Mouse (Mus musculus): ENCODE measurements around the gene Btg2. TPM values are rescaled to one million over a fixed set of nuclear protein-coding genes. Genes with fewer than 3 reads are reported as not detected.

Gene Btg2
- polyA plus RNA-seq, 1 experiment, result 481 TPM

DNA sequence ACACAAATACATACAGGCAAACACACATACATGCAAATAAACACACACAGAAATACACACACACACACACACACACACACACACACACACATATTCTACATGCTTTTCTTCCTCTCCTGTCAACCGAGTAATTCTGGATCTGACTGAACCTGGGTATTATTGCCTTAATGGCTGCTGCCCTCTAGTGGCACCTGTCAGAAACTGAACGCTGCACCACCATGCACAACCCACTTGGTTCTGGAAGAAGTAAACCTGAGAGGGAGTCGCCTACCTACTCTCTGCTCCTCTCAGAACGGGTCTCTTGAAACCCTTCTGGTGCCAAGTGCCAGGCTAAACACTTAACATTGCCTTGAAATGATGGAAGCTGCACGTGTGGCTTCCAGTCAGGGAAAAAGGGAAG lies 30.2 kb downstream of the Btg2 start:
- peak; percentile 68 for DNase-seq
- H3K4me3 ChIP-seq (ENCODE audit: control insufficient read depth, insufficient read depth, low read length), result no peak overlapping the region
- no peaks in the 10 kb centered on the region for H3K36me3 ChIP-seq (ENCODE audit: control insufficient read depth, insufficient read depth, low read length)
- 4% methylated on average over 5 of the region's 5 CpGs for WGBS
- TF ChIP-seq CTCF (IDR thresholded peaks at IDR 0.05; ENCODE audit: borderline replicate concordance, control insufficient read depth, extremely low read depth, insufficient read depth, low read length, poor library complexity), result no peak
- TF ChIP-seq POLR2A (IDR thresholded peaks at IDR 0.05; ENCODE audit: control insufficient read depth, extremely low read depth, insufficient read depth, low read length, poor library complexity), result no peak
- no peaks in the 10 kb centered on the region for H3K27me3 ChIP-seq (ENCODE audit: control insufficient read depth, insufficient read depth, low read length)
- H3K27ac ChIP-seq (ENCODE audit: control insufficient read depth, insufficient read depth, low read length), result no peak overlapping the region
- peaks cover 7% of the 10 kb centered on the region for H3K4me1 ChIP-seq (replicated peaks; ENCODE audit: control insufficient read depth, insufficient read depth, low read length)

DNA sequence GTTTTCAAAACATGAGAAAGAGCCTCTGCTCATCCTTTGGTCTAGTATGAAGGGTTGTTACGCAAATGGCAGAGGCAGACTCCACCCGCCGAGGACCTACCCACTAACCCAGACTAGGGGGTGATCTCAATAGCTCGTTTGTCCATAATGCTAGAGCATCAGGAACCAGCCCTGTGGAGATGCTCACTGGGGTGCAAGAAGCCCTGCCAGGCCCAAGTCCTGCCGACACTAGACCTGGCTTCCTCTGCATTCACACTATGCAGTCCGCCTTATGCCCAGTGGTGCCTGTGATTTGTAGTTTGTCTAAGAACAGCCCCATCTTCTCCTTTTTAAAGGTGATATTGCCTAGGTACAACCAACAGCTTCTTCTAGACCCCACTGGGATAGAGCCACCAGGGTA lies 31.5 kb downstream of the Btg2 start:
- 95% methylated on average over 6 of the region's 6 CpGs for WGBS
- TF ChIP-seq POLR2A (IDR thresholded peaks at IDR 0.05; ENCODE audit: control insufficient read depth, extremely low read depth, insufficient read depth, low read length, poor library complexity), result no peak
- no peak for TF ChIP-seq CTCF (IDR thresholded peaks at IDR 0.05; ENCODE audit: borderline replicate concordance, control insufficient read depth, extremely low read depth, insufficient read depth, low read length, poor library complexity)
- Histone ChIP-seq H3K36me3 (ENCODE audit: control insufficient read depth, insufficient read depth, low read length) (no peaks in the 10 kb centered on the region), H3K27ac (ENCODE audit: control insufficient read depth, insufficient read depth, low read length) (no peak overlapping the region), H3K27me3 (ENCODE audit: control insufficient read depth, insufficient read depth, low read length) (no peaks in the 10 kb centered on the region), H3K4me1 (replicated peaks; ENCODE audit: control insufficient read depth, insufficient read depth, low read length) (peaks cover 2% of the 10 kb centered on the region; the same call in 1 of the 2 replicates), H3K4me3 (ENCODE audit: control insufficient read depth, insufficient read depth, low read length) (no peak overlapping the region)
- no peak for DNase-seq

DNA sequence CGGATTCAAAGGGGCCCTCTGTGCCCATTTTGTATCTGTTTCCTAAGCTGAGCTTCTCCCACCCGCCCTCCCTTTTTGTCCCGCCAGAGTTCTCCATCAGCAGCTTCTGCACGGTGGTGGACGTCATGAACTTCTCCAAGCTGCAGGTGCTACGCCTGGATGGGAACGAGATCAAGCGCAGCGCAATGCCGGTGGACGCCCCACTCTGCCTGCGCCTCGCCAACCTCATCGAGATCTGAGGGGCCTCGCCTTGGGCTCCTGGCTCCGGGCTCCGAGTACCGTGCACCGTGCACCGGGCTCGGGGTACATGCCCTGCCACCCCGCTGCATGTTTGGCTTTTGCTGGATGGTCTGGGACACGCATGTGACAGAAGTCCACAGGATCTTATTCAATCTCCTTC lies 32.5 kb downstream of the Btg2 start:
- Histone ChIP-seq H3K4me1 (replicated peaks; ENCODE audit: control insufficient read depth, insufficient read depth, low read length) (peaks cover 2% of the 10 kb centered on the region; the same call in 1 of the 2 replicates), H3K27ac (ENCODE audit: control insufficient read depth, insufficient read depth, low read length) (no peak overlapping the region), H3K27me3 (ENCODE audit: control insufficient read depth, insufficient read depth, low read length) (no peaks in the 10 kb centered on the region), H3K4me3 (ENCODE audit: control insufficient read depth, insufficient read depth, low read length) (no peak overlapping the region), H3K36me3 (ENCODE audit: control insufficient read depth, insufficient read depth, low read length) (no peaks in the 10 kb centered on the region)
- TF ChIP-seq CTCF (IDR thresholded peaks at IDR 0.05; ENCODE audit: borderline replicate concordance, control insufficient read depth, extremely low read depth, insufficient read depth, low read length, poor library complexity) (no peak), POLR2A (IDR thresholded peaks at IDR 0.05; ENCODE audit: control insufficient read depth, extremely low read depth, insufficient read depth, low read length, poor library complexity) (no peak)
- DNase-seq, result no peak
- WGBS, result 36% methylated on average over 23 of the region's 23 CpGs

DNA sequence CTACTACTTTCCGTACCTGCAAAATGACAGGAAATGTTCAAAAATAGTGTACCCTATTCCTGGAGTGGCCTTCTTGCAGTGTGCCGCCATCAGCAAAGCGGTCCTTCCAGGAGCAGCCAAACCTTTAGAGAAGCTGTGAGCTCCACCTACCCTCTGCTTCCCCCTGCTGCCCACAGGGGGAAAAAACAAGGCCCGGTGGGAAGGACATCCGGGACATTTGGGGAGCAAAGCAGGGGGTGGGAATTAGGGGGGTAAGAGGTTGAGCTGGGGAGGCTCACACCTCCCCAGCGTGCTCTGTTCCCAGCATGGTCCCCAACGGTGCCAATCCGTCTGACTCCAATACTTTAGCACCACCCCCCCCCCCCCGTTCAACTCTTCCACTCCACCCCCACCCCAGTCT lies 32.9 kb downstream of the Btg2 start:
- DNase-seq, result peak; percentile 83
- H3K27ac ChIP-seq (ENCODE audit: control insufficient read depth, insufficient read depth, low read length), result no peak overlapping the region
- H3K4me1 ChIP-seq (replicated peaks; ENCODE audit: control insufficient read depth, insufficient read depth, low read length), result peaks cover 2% of the 10 kb centered on the region; the same call in 1 of the 2 replicates
- H3K36me3 ChIP-seq (ENCODE audit: control insufficient read depth, insufficient read depth, low read length), result no peaks in the 10 kb centered on the region
- 11% methylated on average over 8 of the region's 9 CpGs for WGBS
- H3K4me3 ChIP-seq (ENCODE audit: control insufficient read depth, insufficient read depth, low read length), result no peak overlapping the region
- no peaks in the 10 kb centered on the region for H3K27me3 ChIP-seq (ENCODE audit: control insufficient read depth, insufficient read depth, low read length)
- TF ChIP-seq CTCF (IDR thresholded peaks at IDR 0.05; ENCODE audit: borderline replicate concordance, control insufficient read depth, extremely low read depth, insufficient read depth, low read length, poor library complexity) (peak; percentile 74), POLR2A (IDR thresholded peaks at IDR 0.05; ENCODE audit: control insufficient read depth, extremely low read depth, insufficient read depth, low read length, poor library complexity) (no peak)

DNA sequence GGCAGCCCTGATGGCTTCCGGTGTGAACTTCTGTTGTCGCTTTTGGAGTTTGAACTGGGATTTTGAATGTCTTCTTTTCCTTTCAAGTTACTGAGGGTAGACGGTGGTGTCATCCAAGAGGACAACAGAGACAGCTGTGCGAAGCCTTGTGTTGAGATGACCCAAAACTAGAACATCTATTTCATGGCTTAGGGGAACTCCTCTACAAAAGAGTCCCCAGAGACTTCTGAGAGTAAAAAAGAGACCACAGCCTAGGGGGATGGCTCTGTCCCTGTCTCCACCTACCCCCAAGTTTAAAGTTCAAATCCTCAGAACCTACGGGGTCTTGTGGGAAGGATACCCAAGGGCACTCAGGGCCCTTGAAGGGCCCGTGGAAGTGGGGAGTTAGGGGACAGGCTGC lies 34.1 kb downstream of the Btg2 start:
- no peaks in the 10 kb centered on the region for H3K27me3 ChIP-seq (ENCODE audit: control insufficient read depth, insufficient read depth, low read length)
- no peak overlapping the region for H3K27ac ChIP-seq (ENCODE audit: control insufficient read depth, insufficient read depth, low read length)
- no peaks in the 10 kb centered on the region for H3K36me3 ChIP-seq (ENCODE audit: control insufficient read depth, insufficient read depth, low read length)
- H3K4me3 ChIP-seq (ENCODE audit: control insufficient read depth, insufficient read depth, low read length), result no peak overlapping the region
- no peak for DNase-seq
- peaks cover 2% of the 10 kb centered on the region; the same call in 1 of the 2 replicates for H3K4me1 ChIP-seq (replicated peaks; ENCODE audit: control insufficient read depth, insufficient read depth, low read length)
- 95% methylated on average over 6 of the region's 6 CpGs for WGBS
- TF ChIP-seq POLR2A (IDR thresholded peaks at IDR 0.05; ENCODE audit: control insufficient read depth, extremely low read depth, insufficient read depth, low read length, poor library complexity) (no peak), CTCF (IDR thresholded peaks at IDR 0.05; ENCODE audit: borderline replicate concordance, control insufficient read depth, extremely low read depth, insufficient read depth, low read length, poor library complexity) (no peak)

DNA sequence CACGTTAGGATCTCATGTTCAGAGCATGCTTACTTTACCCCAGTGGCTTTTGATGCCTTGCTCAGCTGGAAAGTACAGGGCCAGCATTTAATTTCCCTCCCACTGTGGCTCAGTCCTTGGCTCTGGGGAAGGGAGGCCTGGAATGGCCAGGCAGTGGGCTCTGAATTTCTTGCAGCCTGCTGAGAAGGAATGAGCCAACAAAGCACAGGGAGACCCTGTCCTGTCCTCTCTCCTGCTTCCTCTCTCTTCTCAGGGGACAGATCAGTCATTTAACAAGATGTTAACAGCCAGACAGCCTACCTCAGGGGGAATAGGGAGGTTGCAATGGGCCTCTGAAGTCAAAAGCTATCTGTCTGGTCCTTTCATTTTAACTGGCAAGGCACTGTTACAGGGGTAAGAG lies 36.6 kb downstream of the Btg2 start:
- H3K27me3 ChIP-seq (ENCODE audit: control insufficient read depth, insufficient read depth, low read length), result no peaks in the 10 kb centered on the region
- no peak for TF ChIP-seq CTCF (IDR thresholded peaks at IDR 0.05; ENCODE audit: borderline replicate concordance, control insufficient read depth, extremely low read depth, insufficient read depth, low read length, poor library complexity)
- H3K4me3 ChIP-seq (ENCODE audit: control insufficient read depth, insufficient read depth, low read length), result no peak overlapping the region
- no peak overlapping the region for H3K27ac ChIP-seq (ENCODE audit: control insufficient read depth, insufficient read depth, low read length)
- WGBS, result 80% methylated on average over 1 of the region's 1 CpGs
- no peaks in the 10 kb centered on the region for H3K36me3 ChIP-seq (ENCODE audit: control insufficient read depth, insufficient read depth, low read length)
- peaks cover 2% of the 10 kb centered on the region; the same call in 1 of the 2 replicates for H3K4me1 ChIP-seq (replicated peaks; ENCODE audit: control insufficient read depth, insufficient read depth, low read length)
- DNase-seq, result no peak

DNA sequence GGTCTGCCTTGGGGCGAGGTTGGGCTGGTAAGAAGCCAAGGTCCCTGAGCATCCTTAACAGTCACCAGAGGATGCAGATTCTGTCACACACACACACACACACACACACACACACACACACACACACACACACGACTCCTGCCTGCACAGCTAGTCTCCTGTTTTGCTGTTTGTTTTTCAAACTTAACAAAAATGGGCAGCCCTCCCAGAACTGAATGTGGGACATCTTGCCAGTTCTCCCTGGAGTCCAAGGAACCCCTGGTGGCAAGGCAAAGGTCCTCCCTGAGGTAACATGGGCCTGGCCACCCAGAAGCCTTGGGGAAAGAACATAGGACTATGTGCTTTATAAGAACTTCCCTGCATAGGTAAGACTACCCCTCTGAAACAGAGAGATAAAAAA lies 37.0 kb downstream of the Btg2 start:
- H3K27me3 ChIP-seq (ENCODE audit: control insufficient read depth, insufficient read depth, low read length), result no peaks in the 10 kb centered on the region
- no peak for DNase-seq
- TF ChIP-seq POLR2A (IDR thresholded peaks at IDR 0.05; ENCODE audit: control insufficient read depth, extremely low read depth, insufficient read depth, low read length, poor library complexity) (no peak), CTCF (IDR thresholded peaks at IDR 0.05; ENCODE audit: borderline replicate concordance, control insufficient read depth, extremely low read depth, insufficient read depth, low read length, poor library complexity) (no peak)
- H3K27ac ChIP-seq (ENCODE audit: control insufficient read depth, insufficient read depth, low read length), result no peak overlapping the region
- no peaks in the 10 kb centered on the region for H3K36me3 ChIP-seq (ENCODE audit: control insufficient read depth, insufficient read depth, low read length)
- WGBS, result 75% methylated on average over 2 of the region's 2 CpGs
- H3K4me3 ChIP-seq (ENCODE audit: control insufficient read depth, insufficient read depth, low read length), result no peak overlapping the region
- peaks cover 2% of the 10 kb centered on the region; the same call in 1 of the 2 replicates for H3K4me1 ChIP-seq (replicated peaks; ENCODE audit: control insufficient read depth, insufficient read depth, low read length)
